Mouse (Mus musculus) stomach, postnatal 0 days (tissue): ENCODE results near the gene Iars2.

Experiments used
- CTCF ChIP-seq: IDR thresholded peaks from 2 replicates; pipeline ENCODE4 v1.5.1; 2016; ENCODE audit warnings: antibody characterized with exemption, low read depth, mild to moderate bottlenecking, moderate library complexity
- EP300 ChIP-seq: optimal IDR thresholded peaks from 2 replicates; pipeline ENCODE3; 2016; ENCODE audit warnings: antibody characterized with exemption

GRCm38 (mm10) chr1:185377429-185377828, 48.2 kb upstream of the Iars2 start:
- TF ChIP-seq CTCF: no peak
- no peak for TF ChIP-seq EP300
